Mouse (Mus musculus) embryonic fibroblast, embryonic 13.5 days (primary cell): ENCODE results near the gene Cpne2. TPM values are rescaled to one million over a fixed set of nuclear protein-coding genes. Genes with fewer than 3 reads are reported as not detected.

Source experiments
- H3K27ac ChIP-seq: 2 replicates; pipeline ENCODE4 v1.5.1; 2012; ENCODE audit warnings: low read length, control low read depth, inconsistent platforms; ENCODE audit not compliant: insufficient read depth
- H3K4me1 ChIP-seq: 2 replicates; pipeline ENCODE4 v1.6.1; 2011; ENCODE audit warnings: low read length; ENCODE audit not compliant: control insufficient read depth, insufficient read depth
- H3K4me3 ChIP-seq: 2 replicates; pipeline ENCODE4 v1.5.1; 2011; ENCODE audit warnings: mild to moderate bottlenecking, control low read depth, low read length; ENCODE audit not compliant: insufficient read depth
- CTCF ChIP-seq: IDR thresholded peaks from 2 replicates; pipeline ENCODE4 v1.5.1; 2011; ENCODE audit warnings: mild to moderate bottlenecking, control low read depth, low read length, moderate library complexity, borderline replicate concordance; ENCODE audit not compliant: insufficient read depth
- POLR2A ChIP-seq: IDR thresholded peaks from 2 replicates; pipeline ENCODE4 v1.6.1; 2011; ENCODE audit warnings: low read depth, mild to moderate bottlenecking, control low read depth, low read length, moderate library complexity
- polyA plus RNA-seq: library from polyadenylated mRNA; stranded (reverse); fragments of >200 nt; gene quantifications from 2 replicates; pipeline ENCODE4 v1.2.4, GENCODE M21; 2011; ENCODE audit warnings: low read depth; ENCODE audit not compliant: missing spikeins, insufficient read length

Cpne2 gene
- polyA plus RNA-seq, 1 experiment = 29.5 TPM

DNA sequence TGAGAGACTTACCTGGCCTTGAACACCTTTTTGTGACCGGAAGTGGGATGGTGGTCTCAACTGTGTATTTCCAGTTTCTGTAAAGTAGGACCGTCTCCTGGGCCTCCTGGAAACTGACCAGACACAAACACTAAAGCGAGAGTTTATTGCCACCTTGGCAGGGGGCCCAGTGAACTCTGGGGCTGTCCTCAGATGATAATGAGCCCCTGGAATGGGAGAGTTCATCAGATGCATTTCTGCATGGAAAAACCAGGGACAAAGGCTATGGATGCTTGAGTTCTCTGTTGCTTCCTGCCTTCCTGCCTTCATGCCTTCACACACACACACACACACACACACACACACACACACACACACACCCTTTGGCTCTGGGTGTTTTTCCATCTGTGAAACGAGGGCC is 1.8 kb downstream of the Cpne2 start:
- no peak overlapping the region for H3K27ac ChIP-seq
- TF ChIP-seq POLR2A (no peak), CTCF (no peak)
- H3K4me1 ChIP-seq = 0 out of 2 replicates have a peak, but pooled peaks cover 2% of the 10 kb centered on the region
- no peak overlapping the region for H3K4me3 ChIP-seq

DNA sequence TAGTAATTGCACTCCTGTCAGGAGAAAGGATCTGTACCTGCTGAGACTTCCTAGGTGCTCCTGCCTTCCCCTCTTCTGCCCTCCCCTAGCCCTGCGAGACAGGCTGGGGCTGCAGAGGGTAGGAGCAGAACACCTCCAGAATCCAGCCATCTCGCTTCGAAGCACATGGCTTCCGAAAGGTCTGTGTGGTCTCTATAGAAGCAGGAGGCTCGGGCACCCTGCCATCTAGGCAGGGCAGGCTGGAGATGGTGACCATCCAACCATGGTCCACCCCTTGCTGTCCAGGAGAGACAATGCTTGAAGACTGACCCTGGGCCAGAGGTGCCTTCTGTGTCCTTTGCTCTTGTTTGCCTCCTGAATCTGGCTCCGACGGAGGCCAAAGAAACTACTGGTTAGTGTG is 2.8 kb downstream of the Cpne2 start:
- H3K4me3 ChIP-seq = no peak overlapping the region
- 0 out of 2 replicates have a peak, but pooled peaks cover 2% of the 10 kb centered on the region for H3K4me1 ChIP-seq
- no peak overlapping the region for H3K27ac ChIP-seq
- TF ChIP-seq CTCF (no peak), POLR2A (no peak)

DNA sequence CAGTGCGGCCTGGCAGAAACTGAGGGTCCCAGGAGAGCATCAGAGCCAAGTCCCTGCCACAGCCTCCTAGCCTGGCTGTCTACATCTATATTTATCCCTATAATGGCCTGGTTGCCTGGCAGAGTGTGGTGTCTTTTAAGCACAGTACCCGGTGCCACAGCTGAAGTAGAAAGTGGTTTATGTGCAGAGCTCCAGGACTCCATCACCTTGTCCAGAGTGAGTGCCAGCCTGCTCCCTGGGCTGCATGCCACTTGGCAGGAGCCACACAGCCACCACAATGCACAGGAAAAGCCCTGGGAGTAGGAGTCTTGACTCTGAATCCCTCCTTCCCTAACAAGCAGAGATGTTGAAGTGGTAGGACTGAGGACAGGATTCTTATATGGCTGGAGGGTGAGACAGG is 4.7 kb downstream of the Cpne2 start:
- Histone ChIP-seq H3K4me3 (no peak overlapping the region), H3K4me1 (no peaks in the 10 kb centered on the region), H3K27ac (no peak overlapping the region)
- TF ChIP-seq POLR2A (no peak), CTCF (no peak)

DNA sequence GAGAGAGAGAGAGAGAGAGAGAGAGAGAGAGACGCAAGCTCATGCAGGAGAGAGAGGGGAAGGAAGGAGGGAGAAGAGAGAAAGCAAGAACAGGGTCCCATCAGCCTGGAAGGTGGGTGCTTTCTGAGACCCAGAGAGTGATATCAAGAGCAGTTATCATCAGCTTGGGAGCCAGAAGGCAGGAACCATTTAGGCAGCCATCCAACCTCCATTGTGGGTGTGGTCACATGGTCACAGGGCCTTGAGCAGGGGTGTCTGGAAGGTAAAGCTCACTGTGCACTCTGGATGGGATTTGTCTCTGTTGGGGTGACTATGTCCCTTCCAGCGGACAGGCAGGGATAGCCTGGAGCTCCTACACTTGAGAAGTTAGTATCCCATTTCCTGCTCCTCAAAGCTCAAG is 7.2 kb downstream of the Cpne2 start:
- TF ChIP-seq CTCF (no peak), POLR2A (no peak)

DNA sequence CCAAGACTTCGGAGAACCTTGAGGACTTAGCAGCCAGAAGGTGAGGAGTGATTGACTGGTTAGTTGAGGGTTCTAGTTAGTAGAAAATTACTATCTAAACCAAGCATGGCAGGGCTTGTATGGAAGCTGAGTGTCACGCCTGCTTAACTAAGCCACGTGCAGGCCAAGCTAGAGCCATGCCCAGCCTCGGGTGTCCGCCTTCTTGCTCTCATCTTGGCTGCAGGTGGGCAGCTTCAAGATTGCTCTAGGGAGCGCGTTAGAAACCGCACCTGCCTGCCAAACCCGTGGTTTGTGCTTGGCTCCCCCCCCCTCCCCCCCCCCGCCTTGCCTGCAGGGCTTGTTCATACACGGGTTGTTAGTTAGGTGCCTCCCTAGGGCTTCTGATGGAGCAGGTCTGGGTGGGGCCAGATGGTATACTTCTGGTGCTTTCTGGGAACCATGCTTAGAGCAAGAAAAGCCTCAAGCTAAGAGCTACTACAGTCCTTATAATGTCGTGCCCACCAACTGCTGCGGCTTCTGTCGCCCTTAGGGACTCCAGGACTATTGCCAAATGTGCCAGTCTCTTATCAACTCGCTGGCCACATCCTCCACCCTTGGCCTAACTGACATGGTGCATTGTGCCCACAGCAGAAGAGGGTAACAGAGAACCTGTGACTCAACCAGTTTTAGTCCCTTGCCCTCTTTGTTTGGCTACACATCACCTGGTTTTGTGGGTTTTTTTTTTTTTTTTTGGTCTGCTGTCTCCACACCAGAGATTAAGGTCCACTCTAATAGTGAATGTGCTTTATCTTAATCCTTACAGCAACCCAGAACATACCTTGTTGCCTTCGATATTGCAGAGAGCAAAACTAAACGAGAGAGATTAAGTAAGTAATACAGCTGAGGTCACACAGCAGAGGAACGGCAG is 8.4 kb downstream of the Cpne2 start:
- H3K4me3 ChIP-seq = no peak overlapping the region
- no peak for TF ChIP-seq POLR2A
- no peak for TF ChIP-seq CTCF
- H3K4me1 ChIP-seq = no peaks in the 10 kb centered on the region
- H3K27ac ChIP-seq = no peak overlapping the region

More for the DNA sequence above, 7.2 kb downstream of the Cpne2 start:
- Histone ChIP-seq H3K4me3 (no peak overlapping the region), H3K27ac (no peak overlapping the region), H3K4me1 (no peaks in the 10 kb centered on the region)

DNA sequence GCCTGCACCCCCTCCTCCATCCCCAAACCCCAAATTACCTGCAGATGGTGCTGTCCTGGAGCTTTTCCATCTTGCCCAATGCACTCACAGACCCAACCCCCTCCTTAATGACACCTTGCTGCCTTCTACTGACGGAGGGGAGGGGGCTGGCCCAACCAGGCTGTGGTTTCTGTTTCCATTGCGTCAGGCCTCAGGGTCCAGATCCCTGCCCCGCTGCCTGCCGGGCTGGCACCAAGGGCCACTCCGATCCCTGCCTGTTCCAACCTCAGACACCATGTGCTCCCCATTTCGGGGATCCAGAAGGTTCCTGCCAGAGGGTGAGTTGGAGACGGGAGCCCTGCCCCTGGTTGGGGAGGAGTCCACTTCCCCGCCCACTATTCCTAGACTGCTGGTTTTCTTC is 11.2 kb downstream of the Cpne2 start:
- H3K4me1 ChIP-seq = no peaks in the 10 kb centered on the region
- no peak overlapping the region for H3K4me3 ChIP-seq
- TF ChIP-seq CTCF (no peak), POLR2A (no peak)
- H3K27ac ChIP-seq = no peak overlapping the region

DNA sequence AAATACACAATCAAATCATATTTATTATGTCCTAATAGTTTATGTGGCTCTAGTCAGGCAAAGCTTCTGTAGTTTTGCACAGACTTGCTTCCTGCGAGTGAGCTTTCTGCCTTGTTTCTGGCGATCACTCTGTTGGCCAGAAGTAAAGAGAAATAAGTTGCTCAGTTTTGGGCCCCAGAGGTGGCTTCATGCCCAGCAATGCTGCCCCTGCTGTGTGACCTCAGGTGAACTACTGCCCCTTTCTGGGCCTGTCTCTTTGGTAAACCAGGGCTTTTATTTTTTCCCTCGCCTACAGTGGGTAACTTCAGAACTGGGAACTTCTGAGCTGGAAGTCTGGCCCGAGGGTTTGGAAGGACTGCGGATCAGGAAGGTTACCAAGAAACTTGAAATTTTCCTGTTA is 16.3 kb downstream of the Cpne2 start:
- H3K27ac ChIP-seq = no peak overlapping the region
- no peak overlapping the region for H3K4me3 ChIP-seq
- TF ChIP-seq POLR2A = no peak
- TF ChIP-seq CTCF = no peak
- no peaks in the 10 kb centered on the region for H3K4me1 ChIP-seq

DNA sequence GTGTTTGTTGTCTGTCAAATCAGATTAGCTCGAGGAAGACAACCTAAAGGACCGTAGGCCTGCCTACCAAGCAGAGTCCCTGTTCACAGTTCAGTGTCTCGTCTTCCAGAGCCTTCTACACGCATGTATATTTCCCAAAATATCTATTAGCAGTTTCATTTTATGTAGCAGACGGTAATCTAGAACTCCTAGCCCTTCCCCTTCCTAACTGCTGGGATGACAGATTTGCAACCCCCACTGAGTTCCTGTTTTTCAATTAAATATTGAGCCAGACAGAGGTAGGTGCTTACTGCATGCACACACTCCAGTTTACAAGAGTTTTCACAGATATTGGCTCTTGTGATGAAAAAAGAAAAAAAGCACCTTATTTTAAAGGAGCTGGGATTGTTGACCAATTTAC is 16.7 kb downstream of the Cpne2 start:
- H3K27ac ChIP-seq = no peak overlapping the region
- H3K4me3 ChIP-seq = no peak overlapping the region
- TF ChIP-seq CTCF (no peak), POLR2A (no peak)
- H3K4me1 ChIP-seq = no peaks in the 10 kb centered on the region

DNA sequence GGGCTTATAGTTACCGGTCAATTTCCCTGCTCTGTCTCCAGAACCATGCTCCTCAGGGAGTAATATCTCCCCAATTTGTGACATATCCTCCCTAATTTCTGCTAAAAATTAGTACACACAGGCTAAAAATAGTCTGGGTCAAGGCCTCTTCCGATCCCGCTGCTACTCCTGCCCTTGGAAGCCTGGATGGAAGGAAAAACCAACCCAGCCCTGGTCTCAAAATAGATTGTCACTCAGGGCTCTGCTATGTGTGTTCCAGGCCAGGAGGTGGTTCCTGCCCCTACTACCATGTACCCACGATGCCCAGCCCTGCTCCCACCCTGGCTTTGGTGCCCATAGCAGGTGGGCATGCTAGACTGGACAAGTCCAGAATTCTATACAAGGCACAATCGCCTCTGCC is 17.2 kb downstream of the Cpne2 start:
- H3K27ac ChIP-seq = no peak overlapping the region
- H3K4me1 ChIP-seq = no peaks in the 10 kb centered on the region
- TF ChIP-seq CTCF (no peak), POLR2A (no peak)
- no peak overlapping the region for H3K4me3 ChIP-seq
